Mouse (Mus musculus): ENCODE results near the gene Tomm6. TPM values are rescaled to one million over a fixed set of nuclear protein-coding genes. Genes with fewer than 3 reads are reported as not detected.
A peak's percentile ranks its signal among the peaks of the same experiment; 100 is the strongest.

Gene Tomm6
- polyA plus RNA-seq, 1 experiment from 2014 or later = 486 TPM

DNA sequence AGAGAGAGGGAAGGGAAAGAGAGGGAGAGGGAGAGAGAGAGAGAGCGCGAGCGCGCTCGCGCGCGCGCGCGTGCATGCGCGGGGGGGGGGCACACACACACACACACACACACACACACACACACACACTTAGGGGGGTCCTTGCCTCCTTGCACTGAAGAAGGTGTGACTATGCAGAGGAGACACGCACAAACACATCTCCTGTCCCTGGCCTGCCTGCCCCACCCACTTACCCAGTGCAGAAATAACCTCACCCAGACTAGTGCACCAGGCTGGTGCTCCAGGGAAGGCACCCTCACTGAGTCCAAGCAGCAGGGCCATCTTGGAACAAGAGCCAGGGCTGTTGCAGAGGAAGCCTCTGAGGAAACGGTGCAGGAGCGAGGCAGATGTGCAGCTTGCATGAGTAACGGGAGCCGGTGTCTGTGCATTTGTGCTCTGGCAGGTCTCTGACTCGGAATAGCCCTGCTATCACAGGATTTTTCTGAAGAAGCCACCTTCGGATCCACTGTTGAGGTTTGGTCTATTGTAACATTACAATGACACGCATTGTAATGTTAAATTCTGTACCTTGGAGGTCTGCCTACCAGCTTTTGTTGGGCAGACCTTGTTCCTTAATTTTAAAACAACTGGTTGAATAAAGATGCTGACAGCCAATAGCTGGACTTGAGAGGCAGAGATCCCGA, 24.8 kb upstream of the Tomm6 start:
- H3K27me3 ChIP-seq (replicated peaks; ENCODE audit: control insufficient read depth, insufficient read depth, low read length) = peaks cover 2% of the 10 kb centered on the region; the same call in 1 of the 2 replicates
- no peaks in the 10 kb centered on the region for H3K36me3 ChIP-seq (ENCODE audit: control insufficient read depth, insufficient read depth, low read length)
- H3K9me3 ChIP-seq (ENCODE audit: control insufficient read depth, low read length) = no peaks in the 10 kb centered on the region
- H3K4me1 ChIP-seq (replicated peaks; ENCODE audit: control insufficient read depth, insufficient read depth, low read length) = no peaks in the 10 kb centered on the region
- no peak overlapping the region for H3K27ac ChIP-seq (ENCODE audit: low read depth, low read length)
- no peak overlapping the region for H3K9ac ChIP-seq (ENCODE audit: low read depth, low read length)
- H3K4me3 ChIP-seq (ENCODE audit: low read depth, low read length) = no peak overlapping the region
- ATAC-seq (replicated peaks; ENCODE audit: low FRiP score) = no peak
- WGBS = 52% methylated on average over 22 of the region's 22 CpGs
- H3K4me2 ChIP-seq = no peak overlapping the region
- no peak for DNase-seq (ENCODE audit: low spot score)

DNA sequence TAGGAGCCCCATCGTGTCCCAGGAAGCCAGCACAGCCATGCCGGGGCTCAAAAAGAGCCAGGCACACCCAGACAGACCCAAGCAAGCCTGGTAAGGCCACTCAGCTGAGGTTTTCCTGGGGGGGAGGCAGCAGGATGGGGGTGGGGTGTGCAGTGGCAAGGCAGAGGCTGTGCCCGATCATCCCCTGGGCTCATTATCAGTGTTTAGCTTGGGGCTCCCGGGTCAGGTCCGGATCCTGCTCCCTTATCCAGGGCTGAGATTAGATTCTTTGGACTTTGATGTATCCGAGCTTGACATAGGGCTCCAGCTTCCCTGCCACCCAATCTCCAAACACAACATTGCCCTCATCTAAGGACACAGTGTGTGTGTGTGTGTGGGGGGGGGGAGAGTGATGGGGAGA, 23.7 kb upstream of the Tomm6 start:
- 0 out of 2 replicates have a peak, but pooled peaks have one; percentile 36 for ATAC-seq (replicated peaks; ENCODE audit: low FRiP score)

DNA sequence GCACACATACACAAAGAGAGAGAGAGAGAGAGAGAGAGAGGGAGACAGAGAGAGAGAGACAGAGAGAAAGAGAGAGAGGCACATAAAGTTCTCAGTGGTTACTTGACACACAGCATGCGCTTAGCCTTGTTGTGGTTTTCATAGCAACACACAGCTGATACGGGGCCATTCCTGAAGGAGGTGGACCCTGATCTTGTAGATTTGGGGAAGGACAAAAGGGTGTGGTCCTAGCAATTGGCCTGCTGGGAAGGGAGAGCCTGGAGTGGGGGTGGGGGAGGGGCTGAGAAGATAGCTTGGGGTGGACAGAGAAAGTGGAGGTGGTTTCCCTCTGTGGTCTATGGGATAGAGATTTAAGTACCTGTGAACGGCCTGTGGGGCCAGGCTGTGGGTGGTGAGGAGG, 21.9 kb upstream of the Tomm6 start:
- no peak overlapping the region for H3K4me3 ChIP-seq (ENCODE audit: low read depth, low read length)
- ATAC-seq (replicated peaks; ENCODE audit: low FRiP score) = no peak
- peaks cover 16% of the 10 kb centered on the region for H3K27me3 ChIP-seq (replicated peaks; ENCODE audit: control insufficient read depth, insufficient read depth, low read length)
- no peak overlapping the region for H3K4me2 ChIP-seq
- DNase-seq (ENCODE audit: low spot score) = no peak
- WGBS = 40% methylated on average over 3 of the region's 3 CpGs
- no peaks in the 10 kb centered on the region for H3K9me3 ChIP-seq (ENCODE audit: control insufficient read depth, low read length)
- H3K9ac ChIP-seq (ENCODE audit: low read depth, low read length) = no peak overlapping the region
- no peak overlapping the region for H3K27ac ChIP-seq (ENCODE audit: low read depth, low read length)
- no peaks in the 10 kb centered on the region for H3K4me1 ChIP-seq (replicated peaks; ENCODE audit: control insufficient read depth, insufficient read depth, low read length)
- H3K36me3 ChIP-seq (ENCODE audit: control insufficient read depth, insufficient read depth, low read length) = no peaks in the 10 kb centered on the region

More for the DNA sequence above, 23.7 kb upstream of the Tomm6 start:
- WGBS = 37% methylated on average over 6 of the region's 6 CpGs
- H3K36me3 ChIP-seq (ENCODE audit: control insufficient read depth, insufficient read depth, low read length) = no peaks in the 10 kb centered on the region
- peaks cover 8% of the 10 kb centered on the region for H3K27me3 ChIP-seq (replicated peaks; ENCODE audit: control insufficient read depth, insufficient read depth, low read length)
- H3K9ac ChIP-seq (ENCODE audit: low read depth, low read length) = no peak overlapping the region
- no peak for DNase-seq (ENCODE audit: low spot score)
- H3K4me3 ChIP-seq (ENCODE audit: low read depth, low read length) = no peak overlapping the region
- H3K9me3 ChIP-seq (ENCODE audit: control insufficient read depth, low read length) = no peaks in the 10 kb centered on the region
- H3K4me2 ChIP-seq = no peak overlapping the region
- no peaks in the 10 kb centered on the region for H3K4me1 ChIP-seq (replicated peaks; ENCODE audit: control insufficient read depth, insufficient read depth, low read length)
- peak overlapping the region; percentile 30; the same call in 1 of the 2 replicates for H3K27ac ChIP-seq (ENCODE audit: low read depth, low read length)

DNA sequence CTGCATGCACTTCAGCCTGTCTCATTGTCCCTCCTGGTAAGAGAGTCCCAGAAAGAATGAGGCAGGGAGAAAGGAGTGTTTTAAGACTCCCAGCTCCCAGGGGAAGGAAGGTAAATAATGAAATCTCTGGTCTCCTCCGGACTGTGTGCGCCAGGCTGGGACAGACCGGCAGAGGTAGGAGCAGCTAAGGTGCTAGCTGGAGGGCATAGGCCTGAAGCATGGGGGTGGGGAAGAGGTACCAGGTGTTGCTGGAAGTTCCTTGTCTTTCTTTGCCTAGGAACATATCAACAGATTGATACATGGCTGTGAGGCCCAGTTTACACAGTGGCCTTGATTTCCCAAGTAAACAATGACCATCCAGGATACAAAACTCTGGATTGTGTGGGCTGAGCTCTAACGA, 20.8 kb upstream of the Tomm6 start:
- DNase-seq (ENCODE audit: low spot score) = no peak

DNA sequence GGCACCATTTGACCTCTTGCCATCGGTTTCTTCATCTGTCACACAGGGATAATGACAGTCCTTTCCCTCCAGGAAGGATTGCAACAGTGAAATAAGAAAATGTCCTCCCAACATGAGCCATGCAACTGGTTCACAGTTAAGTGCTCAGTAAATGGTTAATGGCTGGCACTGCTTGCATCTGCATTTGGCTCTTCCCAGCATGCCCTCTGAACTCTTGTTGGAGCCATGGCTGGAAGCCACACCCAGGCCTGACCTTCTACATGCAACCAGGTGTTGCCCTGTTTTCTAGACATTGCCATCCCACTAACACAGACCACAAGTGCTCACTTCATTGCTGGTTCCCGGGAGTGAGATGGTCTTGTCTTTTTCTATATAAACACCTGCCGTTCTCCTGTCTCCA, 19.8 kb upstream of the Tomm6 start:
- H3K36me3 ChIP-seq (ENCODE audit: control insufficient read depth, insufficient read depth, low read length) = no peaks in the 10 kb centered on the region
- no peak for DNase-seq (ENCODE audit: low spot score)
- H3K27me3 ChIP-seq (replicated peaks; ENCODE audit: control insufficient read depth, insufficient read depth, low read length) = peaks cover 35% of the 10 kb centered on the region
- H3K9ac ChIP-seq (ENCODE audit: low read depth, low read length) = no peak overlapping the region
- peaks cover 5% of the 10 kb centered on the region; the same call in 1 of the 2 replicates for H3K4me1 ChIP-seq (replicated peaks; ENCODE audit: control insufficient read depth, insufficient read depth, low read length)
- H3K27ac ChIP-seq (ENCODE audit: low read depth, low read length) = no peak overlapping the region
- no peak for ATAC-seq (replicated peaks; ENCODE audit: low FRiP score)
- no peak overlapping the region for H3K4me2 ChIP-seq
- no peak overlapping the region for H3K4me3 ChIP-seq (ENCODE audit: low read depth, low read length)
- 74% methylated on average over 3 of the region's 3 CpGs for WGBS
- H3K9me3 ChIP-seq (ENCODE audit: control insufficient read depth, low read length) = no peaks in the 10 kb centered on the region

More for the DNA sequence above, 20.8 kb upstream of the Tomm6 start:
- no peak overlapping the region for H3K9ac ChIP-seq (ENCODE audit: low read depth, low read length)
- no peak overlapping the region for H3K4me3 ChIP-seq (ENCODE audit: low read depth, low read length)
- H3K9me3 ChIP-seq (ENCODE audit: control insufficient read depth, low read length) = no peaks in the 10 kb centered on the region
- no peaks in the 10 kb centered on the region for H3K4me1 ChIP-seq (replicated peaks; ENCODE audit: control insufficient read depth, insufficient read depth, low read length)
- no peak for ATAC-seq (replicated peaks; ENCODE audit: low FRiP score)
- H3K27me3 ChIP-seq (replicated peaks; ENCODE audit: control insufficient read depth, insufficient read depth, low read length) = peaks cover 25% of the 10 kb centered on the region
- H3K36me3 ChIP-seq (ENCODE audit: control insufficient read depth, insufficient read depth, low read length) = no peaks in the 10 kb centered on the region
- H3K4me2 ChIP-seq = no peak overlapping the region
- 73% methylated on average over 4 of the region's 4 CpGs for WGBS
- no peak overlapping the region for H3K27ac ChIP-seq (ENCODE audit: low read depth, low read length)

DNA sequence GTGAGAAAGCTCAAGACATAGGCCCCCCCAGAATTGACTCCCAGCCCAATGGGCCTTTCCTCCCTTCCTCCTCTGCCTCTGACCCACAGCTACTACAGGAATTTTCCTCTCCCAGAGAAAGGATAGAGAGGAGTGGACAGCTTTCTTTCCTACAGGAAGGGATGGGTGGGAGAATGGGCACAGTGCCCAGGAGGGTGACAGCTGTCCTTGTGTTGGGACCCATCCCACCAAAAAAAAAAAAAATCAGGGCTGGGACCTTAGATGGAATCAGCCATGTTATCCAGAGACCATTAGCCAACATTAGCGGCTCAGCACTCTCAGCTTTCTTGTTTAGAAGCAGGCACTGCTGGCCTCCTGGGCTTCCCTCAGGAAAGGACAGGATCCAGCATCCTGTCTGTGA, 18.0 kb upstream of the Tomm6 start:
- WGBS = 47% methylated on average over 1 of the region's 1 CpGs
- Histone ChIP-seq H3K36me3 (ENCODE audit: control insufficient read depth, insufficient read depth, low read length) (no peaks in the 10 kb centered on the region; the same call in 1 of the 2 replicates), H3K4me1 (replicated peaks; ENCODE audit: control insufficient read depth, insufficient read depth, low read length) (peaks cover 7% of the 10 kb centered on the region; the same call in 1 of the 2 replicates), H3K9ac (ENCODE audit: low read depth, low read length) (no peak overlapping the region), H3K4me3 (ENCODE audit: low read depth, low read length) (no peak overlapping the region), H3K27me3 (replicated peaks; ENCODE audit: control insufficient read depth, insufficient read depth, low read length) (peaks cover 51% of the 10 kb centered on the region), H3K9me3 (ENCODE audit: control insufficient read depth, low read length) (no peaks in the 10 kb centered on the region), H3K4me2 (no peak overlapping the region), H3K27ac (ENCODE audit: low read depth, low read length) (no peak overlapping the region)
- no peak for ATAC-seq (replicated peaks; ENCODE audit: low FRiP score)
- DNase-seq (ENCODE audit: low spot score) = no peak

DNA sequence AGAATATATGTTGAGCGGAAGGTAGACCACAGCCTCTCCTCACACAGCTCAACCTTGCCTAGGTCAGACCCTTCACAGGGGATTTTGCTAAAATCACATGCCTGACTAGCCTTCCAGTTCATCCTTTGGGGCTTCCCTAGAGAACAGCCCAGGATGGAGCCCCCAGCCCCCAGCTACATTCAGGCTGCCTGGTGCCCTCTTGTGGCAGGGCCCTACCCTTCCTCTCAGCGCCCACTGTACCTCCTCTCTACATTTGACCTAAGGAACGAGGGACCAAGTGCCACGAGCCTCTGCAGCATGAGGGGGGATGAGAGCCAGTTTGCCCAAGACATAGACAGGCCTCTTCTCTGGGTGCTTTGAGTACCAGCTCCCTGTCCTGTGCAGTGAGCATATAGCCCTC, 16.5 kb upstream of the Tomm6 start:
- ATAC-seq (replicated peaks; ENCODE audit: low FRiP score) = no peak
- H3K9ac ChIP-seq (ENCODE audit: low read depth, low read length) = no peak overlapping the region
- WGBS = 74% methylated on average over 4 of the region's 4 CpGs
- peaks cover 51% of the 10 kb centered on the region for H3K27me3 ChIP-seq (replicated peaks; ENCODE audit: control insufficient read depth, insufficient read depth, low read length)
- H3K9me3 ChIP-seq (ENCODE audit: control insufficient read depth, low read length) = no peaks in the 10 kb centered on the region
- H3K36me3 ChIP-seq (ENCODE audit: control insufficient read depth, insufficient read depth, low read length) = no peaks in the 10 kb centered on the region; the same call in 1 of the 2 replicates
- H3K4me1 ChIP-seq (replicated peaks; ENCODE audit: control insufficient read depth, insufficient read depth, low read length) = peaks cover 7% of the 10 kb centered on the region; the same call in 1 of the 2 replicates
- no peak overlapping the region for H3K4me2 ChIP-seq
- no peak overlapping the region for H3K4me3 ChIP-seq (ENCODE audit: low read depth, low read length)
- DNase-seq (ENCODE audit: low spot score) = no peak
- no peak overlapping the region for H3K27ac ChIP-seq (ENCODE audit: low read depth, low read length)

DNA sequence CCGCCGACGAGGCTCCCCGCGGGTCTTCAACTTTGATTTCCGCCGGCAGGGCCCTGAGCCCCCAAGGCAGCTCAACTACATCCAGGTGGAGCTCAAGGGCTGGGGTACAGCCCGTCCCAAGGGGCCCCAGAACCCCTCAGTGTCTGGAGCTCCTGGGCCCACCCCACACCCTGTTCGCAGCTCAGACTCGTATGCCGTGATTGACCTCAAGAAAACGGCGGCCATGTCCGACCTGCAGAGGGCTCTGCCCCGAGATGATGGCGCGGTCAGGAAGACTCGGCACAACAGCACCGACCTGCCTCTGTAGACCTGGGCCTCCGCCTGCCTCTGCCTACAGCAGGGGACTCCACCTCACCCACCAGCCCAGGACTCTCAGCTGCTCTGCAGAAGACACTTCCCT, 15.4 kb upstream of the Tomm6 start:
- H3K4me2 ChIP-seq = no peak overlapping the region; the same call in 1 of the 2 replicates
- H3K9me3 ChIP-seq (ENCODE audit: control insufficient read depth, low read length) = no peaks in the 10 kb centered on the region
- H3K4me3 ChIP-seq (ENCODE audit: low read depth, low read length) = no peak overlapping the region
- peaks cover 9% of the 10 kb centered on the region; the same call in 1 of the 2 replicates for H3K4me1 ChIP-seq (replicated peaks; ENCODE audit: control insufficient read depth, insufficient read depth, low read length)
- no peak overlapping the region for H3K27ac ChIP-seq (ENCODE audit: low read depth, low read length)
- WGBS = 16% methylated on average over 20 of the region's 20 CpGs
- H3K9ac ChIP-seq (ENCODE audit: low read depth, low read length) = no peak overlapping the region
- DNase-seq (ENCODE audit: low spot score) = no peak
- no peak for ATAC-seq (replicated peaks; ENCODE audit: low FRiP score)
- no peaks in the 10 kb centered on the region; the same call in 1 of the 2 replicates for H3K36me3 ChIP-seq (ENCODE audit: control insufficient read depth, insufficient read depth, low read length)
- H3K27me3 ChIP-seq (replicated peaks; ENCODE audit: control insufficient read depth, insufficient read depth, low read length) = peaks cover 51% of the 10 kb centered on the region
